Mouse (Mus musculus): Measurements from ENCODE around the gene Nppc. TPM values are rescaled to one million over a fixed set of nuclear protein-coding genes. Genes with fewer than 3 reads are reported as not detected.

Gene Nppc
- polyA plus RNA-seq (2012; rRNA removed) = 3.2 and 6.3 TPM in 2 replicates

GRCm38 (mm10) chr1:86670279-86671038, at the start of gene Nppc:
TSS of gene Nppc (minus strand) at chr1:86670571.
- peak; percentile 80; the same call in 1 of the 2 replicates for TF ChIP-seq POLR2A (IDR thresholded peaks at IDR 0.05; ENCODE audit: borderline replicate concordance, extremely low read depth, insufficient read depth, insufficient read length, poor library complexity, severe bottlenecking)
- peak; percentile 33; the same call in 1 of the 2 replicates for TF ChIP-seq CTCF (IDR thresholded peaks at IDR 0.05; ENCODE audit: borderline replicate concordance, extremely low read depth, insufficient read depth, insufficient read length)

GRCm38 (mm10) chr1:86719391-86719790, 49.0 kb upstream of the Nppc start:
- peak; percentile 12 for DNase-seq (ENCODE audit: low read depth)
- TF ChIP-seq CTCF (IDR thresholded peaks at IDR 0.05; ENCODE audit: borderline replicate concordance, extremely low read depth, insufficient read depth, insufficient read length) (no peak), POLR2A (IDR thresholded peaks at IDR 0.05; ENCODE audit: borderline replicate concordance, extremely low read depth, insufficient read depth, insufficient read length, poor library complexity, severe bottlenecking) (no peak)

More at GRCm38 (mm10) chr1:86670279-86671038, at the start of gene Nppc:
- peak; percentile 94 for DNase-seq (ENCODE audit: low read depth)

DNA sequence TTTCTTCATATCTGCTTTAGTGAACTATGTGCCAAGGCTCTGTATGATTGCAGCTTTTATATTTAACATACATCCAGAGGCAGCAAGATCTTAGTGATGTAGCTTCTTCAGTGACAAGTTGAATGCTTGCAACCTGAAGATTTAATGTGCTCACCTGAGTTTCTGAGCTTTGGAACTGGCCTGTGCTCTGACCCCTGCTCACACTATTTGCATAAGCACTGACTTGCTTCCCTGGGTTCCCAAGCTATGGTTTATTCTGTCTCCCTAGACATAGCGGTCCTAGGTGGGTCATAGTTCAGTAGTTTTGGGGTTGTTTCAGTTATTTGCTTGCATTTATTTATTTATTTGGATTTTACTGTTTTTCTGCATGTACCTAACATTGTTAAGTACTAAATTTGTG, 47.8 kb upstream of the Nppc start:
- TF ChIP-seq POLR2A (IDR thresholded peaks at IDR 0.05; ENCODE audit: borderline replicate concordance, extremely low read depth, insufficient read depth, insufficient read length, poor library complexity, severe bottlenecking) (no peak), CTCF (IDR thresholded peaks at IDR 0.05; ENCODE audit: borderline replicate concordance, extremely low read depth, insufficient read depth, insufficient read length) (no peak)
- no peak for DNase-seq (ENCODE audit: low read depth)

DNA sequence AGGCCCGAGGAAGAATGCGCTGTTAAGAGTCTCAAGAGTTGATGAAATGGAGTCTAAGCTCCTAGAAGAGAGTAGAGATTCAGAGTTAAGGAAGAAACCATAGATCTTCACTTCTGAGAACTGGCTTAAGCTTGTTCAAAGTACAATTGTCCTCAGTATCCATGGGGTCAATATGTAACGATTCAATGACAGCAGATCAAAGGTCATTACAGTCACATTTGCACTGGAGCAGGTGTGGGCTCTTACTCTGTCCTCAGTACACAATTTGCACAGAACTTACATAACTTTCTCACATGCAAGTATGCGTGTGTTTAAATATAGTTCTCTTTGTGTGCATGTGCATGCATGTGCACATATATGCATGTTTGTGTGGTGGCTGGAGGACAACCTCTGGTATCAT, 42.7 kb upstream of the Nppc start:
- DNase-seq (ENCODE audit: low read depth) = no peak
- no peak for TF ChIP-seq POLR2A (IDR thresholded peaks at IDR 0.05; ENCODE audit: borderline replicate concordance, extremely low read depth, insufficient read depth, insufficient read length, poor library complexity, severe bottlenecking)
- TF ChIP-seq CTCF (IDR thresholded peaks at IDR 0.05; ENCODE audit: borderline replicate concordance, extremely low read depth, insufficient read depth, insufficient read length) = no peak

GRCm38 (mm10) chr1:86712045-86712444, 41.7 kb upstream of the Nppc start:
- TF ChIP-seq POLR2A (IDR thresholded peaks at IDR 0.05; ENCODE audit: borderline replicate concordance, extremely low read depth, insufficient read depth, insufficient read length, poor library complexity, severe bottlenecking) = no peak
- no peak for TF ChIP-seq CTCF (IDR thresholded peaks at IDR 0.05; ENCODE audit: borderline replicate concordance, extremely low read depth, insufficient read depth, insufficient read length)
- DNase-seq (ENCODE audit: low read depth) = no peak

DNA sequence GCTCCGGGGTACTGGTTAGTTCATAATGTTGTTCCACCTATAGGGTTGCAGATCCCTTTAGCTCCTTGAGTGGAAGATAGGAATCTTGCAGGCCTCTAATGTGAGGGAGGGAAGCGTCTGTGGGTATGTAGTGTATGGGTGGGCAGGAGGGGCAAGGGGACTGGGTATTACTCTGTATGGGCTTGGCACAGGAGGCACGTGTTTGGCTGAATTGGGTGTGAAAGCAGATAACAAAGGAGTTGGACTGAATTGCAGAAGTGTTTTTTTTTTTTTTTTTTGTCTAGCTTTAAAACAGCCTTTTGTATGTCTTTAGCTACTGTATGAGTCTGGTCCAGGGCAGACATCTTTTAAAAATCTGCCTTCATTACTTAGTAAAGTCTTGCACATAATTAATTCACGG, 39.2 kb upstream of the Nppc start:
- TF ChIP-seq POLR2A (IDR thresholded peaks at IDR 0.05; ENCODE audit: borderline replicate concordance, extremely low read depth, insufficient read depth, insufficient read length, poor library complexity, severe bottlenecking) = no peak
- TF ChIP-seq CTCF (IDR thresholded peaks at IDR 0.05; ENCODE audit: borderline replicate concordance, extremely low read depth, insufficient read depth, insufficient read length) = no peak

DNA sequence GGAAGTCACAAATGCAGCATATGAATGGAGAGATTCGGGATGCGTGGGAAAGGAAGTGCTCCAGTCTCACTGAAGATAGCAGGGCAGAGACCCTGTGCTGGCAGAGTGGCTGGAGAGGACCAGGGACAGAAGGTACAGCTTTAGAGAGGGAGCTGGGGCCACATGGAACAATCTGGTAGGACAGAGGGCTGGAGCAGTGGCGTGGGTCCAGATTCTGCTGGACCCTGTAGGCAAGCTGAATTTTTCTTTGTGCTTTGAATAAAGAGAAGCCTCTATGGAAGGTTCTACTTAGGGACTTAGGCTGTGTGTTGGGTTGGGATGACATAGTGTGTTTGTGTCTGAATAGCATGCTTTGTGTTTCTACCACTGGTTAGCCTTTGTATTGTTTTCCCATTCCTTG, 35.1 kb upstream of the Nppc start:
- no peak for DNase-seq (ENCODE audit: low read depth)
- no peak for TF ChIP-seq CTCF (IDR thresholded peaks at IDR 0.05; ENCODE audit: borderline replicate concordance, extremely low read depth, insufficient read depth, insufficient read length)

More for the DNA sequence above, 39.2 kb upstream of the Nppc start:
- peak; percentile 22 for DNase-seq (ENCODE audit: low read depth)

DNA sequence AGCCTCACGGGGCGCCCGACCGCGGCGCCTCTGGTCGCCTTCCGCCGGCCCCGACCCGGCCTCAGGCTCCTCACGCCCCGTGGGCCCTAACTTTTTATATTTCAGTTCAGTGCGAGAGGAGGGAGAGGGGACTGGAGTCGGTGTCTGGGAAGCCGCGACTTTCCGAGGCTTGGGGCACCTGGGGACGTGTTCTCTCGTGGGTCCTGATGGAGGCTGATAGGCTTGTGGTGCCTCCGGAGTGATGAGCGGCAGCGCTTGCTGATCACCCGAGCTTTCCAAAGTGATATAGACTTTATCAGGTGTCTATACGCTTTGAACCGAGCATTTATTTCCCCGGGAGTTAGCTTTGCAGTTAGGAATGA, 33.6 kb upstream of the Nppc start:
- DNase-seq (ENCODE audit: low read depth) = no peak
- TF ChIP-seq CTCF (IDR thresholded peaks at IDR 0.05; ENCODE audit: borderline replicate concordance, extremely low read depth, insufficient read depth, insufficient read length) (no peak), POLR2A (IDR thresholded peaks at IDR 0.05; ENCODE audit: borderline replicate concordance, extremely low read depth, insufficient read depth, insufficient read length, poor library complexity, severe bottlenecking) (no peak)

DNA sequence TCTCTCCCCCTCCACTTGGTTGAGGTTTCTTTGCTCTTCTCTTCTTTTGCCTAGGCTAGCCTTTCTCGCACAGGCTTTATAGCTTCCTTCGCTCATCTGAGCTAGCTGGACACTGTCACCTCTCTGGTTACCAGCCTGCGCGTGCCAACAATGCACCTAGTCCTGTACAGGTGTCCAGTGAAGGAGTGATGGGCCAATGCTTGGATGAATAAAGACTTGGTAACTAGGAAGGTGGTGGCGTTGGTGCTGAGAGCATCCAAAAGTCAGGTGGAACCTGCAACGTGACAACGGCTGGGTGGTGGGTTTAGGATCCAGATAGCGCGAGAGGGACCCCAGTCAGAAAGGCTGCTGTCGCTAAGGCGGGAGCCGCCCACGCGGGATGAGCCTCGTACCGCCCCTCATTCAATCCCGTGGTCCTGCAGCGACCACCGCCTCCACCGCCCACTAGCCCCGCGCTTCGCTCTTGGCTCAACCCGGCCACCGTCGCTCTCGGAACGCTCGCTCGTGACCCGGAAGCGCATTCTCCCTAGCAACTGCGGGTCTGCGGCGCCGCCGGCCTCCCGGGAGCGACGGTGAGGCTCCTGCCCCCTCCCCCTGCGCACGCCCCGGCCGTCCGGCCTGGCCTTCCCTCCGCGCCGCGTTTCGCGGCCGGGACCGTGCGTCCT, 33.1 kb upstream of the Nppc start, which contains the start of gene Dis3l2:
TSS of gene Dis3l2 (plus strand) at position 509 of the 665 bp plus-strand sequence.
- TF ChIP-seq CTCF (IDR thresholded peaks at IDR 0.05; ENCODE audit: borderline replicate concordance, extremely low read depth, insufficient read depth, insufficient read length) (no peak), POLR2A (IDR thresholded peaks at IDR 0.05; ENCODE audit: borderline replicate concordance, extremely low read depth, insufficient read depth, insufficient read length, poor library complexity, severe bottlenecking) (peak; percentile 61)
- peak; percentile 96 for DNase-seq (ENCODE audit: low read depth)

DNA sequence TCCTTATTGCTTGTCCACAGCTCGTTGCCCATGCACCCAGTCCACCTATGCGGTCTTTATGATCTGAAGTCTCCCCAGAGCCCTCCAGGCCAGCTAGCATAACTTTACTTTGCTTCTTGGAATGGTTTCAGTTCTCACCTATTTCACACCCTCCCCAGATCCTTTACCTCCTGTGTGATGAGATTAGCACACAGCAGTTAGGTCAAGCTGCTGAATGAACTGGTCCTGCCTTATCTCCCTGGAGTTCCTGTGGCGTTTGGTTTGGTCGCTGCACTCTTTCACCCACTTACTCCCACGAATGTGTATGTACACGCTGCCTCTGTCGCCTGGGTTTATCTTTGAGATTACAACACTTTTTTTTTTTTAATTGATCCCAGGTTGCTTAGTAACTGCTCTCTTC, 30.0 kb upstream of the Nppc start:
- no peak for DNase-seq (ENCODE audit: low read depth)
- TF ChIP-seq CTCF (IDR thresholded peaks at IDR 0.05; ENCODE audit: borderline replicate concordance, extremely low read depth, insufficient read depth, insufficient read length) (no peak), POLR2A (IDR thresholded peaks at IDR 0.05; ENCODE audit: borderline replicate concordance, extremely low read depth, insufficient read depth, insufficient read length, poor library complexity, severe bottlenecking) (no peak)

DNA sequence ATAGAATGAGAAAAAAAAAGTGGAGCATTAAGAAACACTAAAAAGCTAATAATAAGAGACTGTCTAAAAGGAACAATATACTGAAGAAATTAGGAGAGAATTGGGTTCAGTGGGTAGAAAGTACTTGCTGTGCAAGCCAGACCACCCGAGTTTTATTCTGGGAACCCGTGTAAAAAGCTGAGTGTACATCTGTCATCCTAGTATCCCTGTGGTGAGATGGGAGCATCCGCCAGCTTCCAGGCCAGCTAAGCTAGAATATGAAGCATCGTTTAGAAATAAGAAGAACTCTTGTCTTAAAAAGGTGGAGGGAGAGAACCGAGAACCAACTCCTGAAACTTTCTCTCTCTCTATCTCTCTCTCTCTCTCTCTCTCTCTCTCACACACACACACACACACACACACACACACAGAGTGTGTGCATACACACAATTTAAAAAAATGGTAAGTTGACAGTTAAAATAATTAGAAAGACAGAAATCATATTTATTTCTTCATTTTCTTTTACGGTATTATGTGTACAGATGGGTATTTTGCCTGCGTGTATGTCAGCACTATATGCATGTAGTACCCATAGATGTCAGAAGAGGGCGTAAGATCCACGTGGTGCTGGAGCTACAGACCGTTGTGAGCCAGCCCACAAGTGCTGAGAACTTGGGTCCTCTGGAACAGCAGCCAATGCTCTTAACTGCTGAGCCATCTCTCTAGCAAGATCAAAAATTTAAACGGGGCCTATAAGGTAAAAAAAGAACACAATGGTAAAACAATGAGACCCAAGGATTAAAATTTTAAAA, 29.2 kb upstream of the Nppc start:
- no peak for DNase-seq (ENCODE audit: low read depth)
- TF ChIP-seq CTCF (IDR thresholded peaks at IDR 0.05; ENCODE audit: borderline replicate concordance, extremely low read depth, insufficient read depth, insufficient read length) = no peak; the same call in 1 of the 2 replicates
- no peak for TF ChIP-seq POLR2A (IDR thresholded peaks at IDR 0.05; ENCODE audit: borderline replicate concordance, extremely low read depth, insufficient read depth, insufficient read length, poor library complexity, severe bottlenecking)

All from brain, embryonic 14.5 days (tissue).